Mouse (Mus musculus): Measurements from ENCODE around the gene Tmem132d.

Gene Tmem132d

DNA sequence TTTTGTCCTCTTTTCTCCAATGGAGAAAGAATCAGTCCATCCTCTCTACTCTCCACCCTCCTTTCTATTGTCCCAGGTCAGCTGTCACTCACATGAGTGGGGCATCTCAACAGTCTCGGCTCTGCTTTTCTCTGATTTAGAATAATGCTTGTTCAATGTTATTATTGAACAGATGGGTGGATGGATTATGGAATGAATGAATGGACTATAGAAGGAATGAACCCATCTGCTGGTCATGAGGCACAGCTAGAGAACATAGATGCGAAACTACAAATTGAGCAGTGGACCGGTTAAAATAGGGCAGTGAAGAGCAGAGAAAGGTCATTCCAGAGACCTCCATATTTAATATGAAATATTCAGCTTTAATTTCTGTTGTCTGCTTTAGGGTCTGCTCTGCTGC is 514.5 kb downstream of the Tmem132d start:
- no peak for DNase-seq

DNA sequence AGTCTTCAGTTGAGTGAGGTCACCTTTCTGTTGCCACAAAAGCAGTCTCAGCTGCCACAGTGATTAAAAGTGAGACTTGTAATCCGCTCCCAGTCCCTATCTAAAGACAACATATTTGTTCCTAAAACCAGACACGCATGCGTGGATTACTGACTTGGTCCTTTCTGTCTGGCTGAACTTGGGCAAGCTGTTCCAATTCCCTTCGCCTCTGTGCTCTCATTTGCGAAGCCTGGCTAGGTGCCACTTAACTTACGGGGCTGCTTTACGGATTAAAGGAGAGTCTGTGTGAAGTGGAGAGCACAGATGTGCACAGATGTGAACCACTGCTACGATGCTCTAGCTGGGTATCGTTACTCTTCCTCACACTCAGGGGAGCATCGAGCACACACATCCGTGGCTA is 518.7 kb downstream of the Tmem132d start:
- DNase-seq: no peak

DNA sequence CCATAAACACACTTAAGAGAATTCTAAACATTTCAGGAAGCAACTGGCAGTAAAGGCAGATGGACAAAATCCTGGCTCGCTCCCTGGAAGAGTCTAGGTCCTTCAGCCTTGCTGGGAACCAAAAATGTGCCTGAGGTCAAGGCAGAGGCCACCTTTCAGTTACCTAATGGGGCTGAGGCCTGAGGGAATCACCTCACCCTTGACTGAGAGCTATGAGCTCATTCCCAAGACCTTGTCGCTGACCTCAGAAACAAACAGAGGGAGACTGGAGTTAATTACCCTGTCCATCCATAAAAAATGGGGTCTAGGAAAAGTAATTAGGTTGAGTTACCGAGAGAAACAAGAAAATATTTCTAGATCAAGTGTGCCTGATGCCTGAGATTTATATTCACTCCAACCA is 521.3 kb downstream of the Tmem132d start:
- DNase-seq: no peak

DNA sequence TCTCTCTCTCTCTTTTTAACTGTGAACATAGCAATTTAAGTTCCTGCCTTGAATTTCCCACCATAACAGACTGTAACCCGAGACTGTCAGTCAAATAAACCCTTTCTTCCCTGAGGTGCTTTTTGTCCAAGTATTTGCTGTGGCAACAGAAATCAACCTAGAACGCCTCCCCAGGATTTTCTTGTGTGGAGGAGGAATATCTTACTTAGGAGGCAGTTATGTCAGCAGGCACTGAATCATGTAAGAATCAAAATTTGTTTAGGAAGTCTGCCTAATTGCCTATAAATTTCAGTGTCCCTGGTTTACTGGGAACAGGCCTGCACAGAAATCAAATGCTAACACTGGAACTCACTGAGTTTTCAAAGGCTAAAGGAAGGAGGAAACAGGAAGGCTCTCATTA is 522.5 kb downstream of the Tmem132d start:
- DNase-seq: no peak

DNA sequence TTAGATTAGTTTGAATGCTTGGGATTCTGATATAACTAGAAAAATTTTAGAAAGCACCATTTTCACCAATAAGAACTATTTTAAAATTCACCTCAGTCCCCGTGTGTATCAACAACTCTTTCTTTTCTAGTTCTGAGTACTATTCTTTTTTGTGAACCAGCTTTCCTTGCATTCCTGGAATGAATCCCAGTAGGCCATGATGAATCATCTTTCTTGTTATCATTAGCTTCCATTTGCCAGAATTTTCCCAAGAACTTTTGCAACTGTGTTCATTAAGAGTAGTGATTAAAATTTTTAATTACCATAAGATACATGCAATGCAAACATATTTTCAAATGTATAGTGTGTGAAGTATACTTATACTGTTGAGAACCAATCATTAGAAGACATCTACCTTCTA is 537.7 kb downstream of the Tmem132d start:
- no peak for DNase-seq

DNA sequence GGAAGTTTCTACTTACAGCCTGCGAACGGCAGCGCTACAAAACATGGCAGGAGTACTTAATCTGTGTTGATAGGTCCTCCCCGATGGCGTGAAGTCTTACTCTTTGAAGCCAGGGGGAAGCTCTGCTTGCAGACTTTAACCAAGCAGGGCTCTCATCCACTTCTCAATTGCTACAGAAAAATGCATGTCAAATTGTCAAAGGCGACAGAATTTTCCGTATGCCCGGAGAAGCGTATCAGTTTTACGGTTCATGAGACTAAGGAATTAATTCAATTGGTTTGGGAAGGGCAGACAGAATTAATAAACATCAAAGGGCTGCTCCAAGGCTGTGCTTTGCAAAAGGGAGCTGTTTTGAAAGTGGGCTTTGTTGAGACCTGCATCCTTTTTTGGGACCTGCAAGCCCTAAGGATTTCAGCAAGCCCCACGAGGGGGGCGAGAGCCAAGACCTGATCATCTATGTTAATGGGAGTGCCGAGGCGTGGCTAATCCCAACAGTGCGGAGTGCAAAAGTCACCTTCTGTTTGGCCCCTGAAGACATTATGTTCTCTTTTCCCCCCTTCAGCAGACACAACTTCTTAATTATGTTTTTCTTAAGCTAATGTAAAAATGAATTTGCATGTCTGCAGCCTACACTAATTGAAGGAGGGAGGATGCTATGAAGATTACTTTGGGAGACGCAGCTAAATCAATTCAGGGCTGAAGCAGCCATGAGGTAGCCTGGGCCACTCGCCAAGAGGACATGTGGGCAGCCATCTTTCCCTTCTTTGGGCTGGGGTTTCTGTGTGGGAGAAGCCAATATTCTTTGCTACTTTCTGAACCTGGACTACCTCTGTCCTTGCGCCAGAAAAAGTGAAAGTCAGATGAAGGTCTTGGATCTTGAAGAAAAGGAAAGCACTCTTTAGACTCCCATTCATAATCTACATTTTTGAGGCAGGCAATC is 547.0 kb downstream of the Tmem132d start:
- DNase-seq: no peak

DNA sequence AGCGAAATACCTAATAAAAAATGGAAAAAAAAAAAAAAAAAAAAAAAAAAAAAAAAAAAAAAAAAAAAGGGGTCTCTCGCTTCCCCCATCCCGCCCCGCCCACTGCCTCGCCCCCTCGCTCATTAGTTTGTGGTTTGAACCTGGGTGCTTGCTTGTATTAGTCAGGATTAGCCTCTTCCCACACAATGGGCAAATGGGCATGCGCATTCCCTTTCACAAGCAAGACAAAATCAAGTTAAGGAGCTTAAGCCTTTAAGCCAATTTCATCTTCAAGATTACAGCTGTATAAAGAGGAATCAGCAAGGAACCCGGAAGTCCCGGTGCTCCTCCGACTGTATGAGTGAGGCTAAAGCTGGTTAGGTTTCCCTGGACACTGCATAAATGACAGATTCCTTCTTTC is 549.9 kb downstream of the Tmem132d start:
- DNase-seq: no peak

DNA sequence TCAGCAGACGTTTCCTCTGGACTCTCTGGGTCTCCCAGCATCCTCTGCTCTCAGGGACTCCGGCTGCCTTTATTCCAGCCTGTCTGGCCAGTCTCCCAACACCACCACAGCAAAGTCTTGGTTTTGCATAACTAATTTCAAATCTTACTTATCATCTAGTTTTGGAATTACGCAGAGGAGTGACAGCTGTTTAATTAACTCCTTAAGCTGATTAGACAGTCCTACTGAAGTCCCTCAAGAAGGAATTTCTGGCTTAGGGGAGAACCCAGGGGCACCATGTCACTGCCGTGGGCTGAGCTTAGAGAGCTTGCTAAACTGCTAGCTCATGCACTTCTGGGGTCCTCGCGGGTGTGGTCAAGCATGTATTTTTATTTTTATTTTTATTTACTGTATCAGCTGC is 558.4 kb downstream of the Tmem132d start:
- no peak for DNase-seq

DNA sequence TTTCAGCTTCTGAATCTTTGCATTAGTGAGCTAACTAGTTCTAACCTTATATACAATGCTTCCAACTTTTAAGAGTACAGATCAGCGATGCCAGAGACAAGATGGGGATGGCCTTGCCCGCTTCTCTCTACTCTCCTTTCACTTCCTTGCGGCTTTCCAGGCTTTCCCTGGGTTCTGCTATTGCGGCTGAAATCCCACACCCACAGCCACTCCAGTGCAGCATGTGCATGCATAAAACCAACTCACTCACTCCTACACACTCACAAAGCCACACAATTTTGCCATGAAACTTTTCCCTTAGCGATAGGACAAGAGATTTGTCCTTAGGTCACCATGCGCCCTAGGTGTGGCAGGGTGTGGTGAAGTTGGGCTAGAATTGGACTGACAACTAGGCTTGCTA is 567.7 kb downstream of the Tmem132d start:
- no peak for DNase-seq

DNA sequence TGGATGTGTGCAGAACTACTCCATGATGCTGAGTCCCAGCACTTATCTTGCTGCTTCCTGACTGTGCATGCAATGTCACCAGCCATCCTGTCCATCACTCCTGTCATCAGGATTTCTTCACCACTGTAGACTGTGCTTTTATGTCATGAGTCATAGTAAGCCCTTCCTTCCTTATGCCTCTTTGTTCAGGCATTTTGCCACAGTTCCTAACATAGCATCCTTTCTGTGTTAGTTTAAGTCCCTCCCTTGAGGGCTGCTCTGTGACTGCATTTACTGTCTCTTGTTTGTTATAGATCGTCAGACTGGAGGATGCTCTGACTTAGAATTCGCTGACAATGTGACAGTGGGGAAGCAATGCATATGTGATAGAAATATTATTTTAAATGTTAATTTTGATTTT is 573.2 kb downstream of the Tmem132d start:
- DNase-seq: no peak

DNA sequence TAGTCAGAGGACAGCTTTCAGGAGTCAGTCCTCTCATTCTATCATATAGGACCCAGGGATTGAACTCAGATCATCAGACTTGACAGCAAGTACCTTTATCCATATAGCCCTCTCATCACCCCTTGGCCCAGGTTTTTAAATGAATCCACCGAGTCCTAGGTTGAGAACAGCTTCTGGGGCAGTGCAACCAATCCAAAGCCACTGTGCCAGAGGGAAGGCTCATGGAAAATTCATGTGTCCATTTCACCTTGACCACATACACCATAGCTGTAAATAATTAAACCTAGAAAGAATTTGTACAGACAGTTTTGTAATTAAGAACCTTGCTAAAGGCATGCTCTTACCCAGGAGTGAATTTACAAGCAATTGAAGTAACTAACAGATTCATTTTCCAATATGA is 580.6 kb downstream of the Tmem132d start:
- DNase-seq: no peak

DNA sequence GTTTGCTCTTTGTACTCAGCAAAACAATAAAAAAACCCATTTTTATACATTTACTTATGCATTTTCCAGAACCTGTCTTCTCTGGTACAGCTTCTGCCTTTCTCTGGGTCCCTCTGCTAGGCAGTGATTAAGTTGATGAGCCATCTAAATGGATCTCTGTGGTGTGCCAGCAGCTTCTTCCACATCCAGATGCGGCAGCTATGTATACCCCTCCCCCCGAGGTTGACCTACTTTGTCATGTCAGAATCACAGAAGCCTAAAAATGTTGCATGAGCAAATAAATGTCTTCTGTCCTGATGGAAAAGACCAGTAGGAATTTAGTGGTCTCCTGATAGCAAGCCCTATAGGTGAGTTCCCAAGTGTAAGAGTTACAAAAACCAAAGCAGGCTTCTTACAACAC is 601.1 kb downstream of the Tmem132d start:
- DNase-seq: no peak

DNA sequence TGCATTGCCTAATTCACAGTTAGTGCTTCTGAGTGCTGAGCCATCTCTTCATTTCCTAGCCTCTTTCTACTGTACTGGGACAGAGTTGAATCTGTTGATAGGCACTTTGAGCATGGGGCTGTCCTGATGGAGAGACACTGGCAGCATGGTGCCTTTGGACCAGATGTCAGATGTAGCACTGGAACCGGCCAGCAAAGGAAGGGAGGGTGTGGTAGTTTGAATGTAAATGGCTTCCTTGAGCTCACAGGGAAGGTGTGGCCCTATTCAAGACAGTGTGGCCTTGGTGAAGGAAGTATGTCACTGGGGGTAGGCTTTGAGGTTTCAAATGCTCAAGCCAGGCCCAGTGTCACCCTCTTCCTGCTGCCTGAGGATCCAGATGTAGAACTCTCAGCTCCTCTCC is 602.0 kb downstream of the Tmem132d start:
- DNase-seq: no peak

DNA sequence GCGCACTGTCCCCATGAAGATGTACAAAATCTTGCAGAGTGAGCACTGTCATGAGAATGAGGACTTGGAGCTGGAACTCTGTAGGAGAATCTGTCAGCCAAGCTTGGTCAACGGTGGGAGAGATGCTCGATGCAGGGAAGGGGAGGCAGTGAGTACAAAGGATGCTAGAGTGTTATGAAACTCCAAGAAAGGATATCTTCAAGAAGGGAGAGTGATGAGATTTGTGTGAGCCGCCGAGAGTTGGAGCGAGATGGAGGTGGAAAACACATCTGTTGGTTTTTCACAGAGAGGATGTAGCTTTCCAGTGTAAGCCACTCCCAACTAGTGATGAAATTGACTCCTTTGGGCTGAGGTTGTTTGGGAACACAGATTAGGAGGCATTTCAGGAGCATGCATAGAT is 604.1 kb downstream of the Tmem132d start:
- DNase-seq: no peak

DNA sequence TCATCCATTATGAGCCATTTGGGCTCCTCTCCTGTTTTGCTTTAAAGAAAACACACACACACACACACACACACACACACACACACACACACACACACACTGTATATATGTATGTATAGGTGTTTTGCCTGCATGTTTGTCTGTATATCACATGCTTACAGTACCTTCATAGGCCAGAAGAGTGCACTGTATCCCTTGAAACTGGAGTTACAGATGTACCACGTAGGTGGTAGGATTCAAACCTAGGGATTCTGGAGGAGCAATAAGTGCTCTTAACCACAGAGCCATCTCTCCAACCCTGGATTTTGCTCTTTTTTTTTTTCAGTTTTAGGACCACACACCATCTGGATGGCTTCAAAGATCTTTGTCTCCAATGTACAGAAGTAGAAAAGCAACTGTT is 610.9 kb downstream of the Tmem132d start:
- no peak for DNase-seq

DNA sequence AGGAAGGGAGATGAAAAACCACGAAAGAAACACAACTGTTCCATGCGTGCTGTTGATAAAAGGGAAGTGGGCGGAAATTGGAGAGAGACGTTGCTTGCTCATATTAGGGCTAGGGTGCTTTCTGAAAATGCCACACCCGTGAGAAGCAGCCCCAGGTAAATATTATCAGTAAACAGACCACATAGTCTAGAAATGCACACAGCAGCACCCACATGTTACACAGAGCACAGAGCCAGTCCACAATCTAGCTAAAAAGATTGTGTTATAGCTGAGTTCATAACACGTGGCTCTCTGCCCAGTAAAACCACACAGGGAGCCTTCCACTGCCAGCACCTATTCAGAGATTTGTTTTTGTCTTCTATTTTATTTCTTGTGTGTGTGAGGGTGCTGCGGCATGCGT is 617.6 kb downstream of the Tmem132d start:
- DNase-seq: no peak

DNA sequence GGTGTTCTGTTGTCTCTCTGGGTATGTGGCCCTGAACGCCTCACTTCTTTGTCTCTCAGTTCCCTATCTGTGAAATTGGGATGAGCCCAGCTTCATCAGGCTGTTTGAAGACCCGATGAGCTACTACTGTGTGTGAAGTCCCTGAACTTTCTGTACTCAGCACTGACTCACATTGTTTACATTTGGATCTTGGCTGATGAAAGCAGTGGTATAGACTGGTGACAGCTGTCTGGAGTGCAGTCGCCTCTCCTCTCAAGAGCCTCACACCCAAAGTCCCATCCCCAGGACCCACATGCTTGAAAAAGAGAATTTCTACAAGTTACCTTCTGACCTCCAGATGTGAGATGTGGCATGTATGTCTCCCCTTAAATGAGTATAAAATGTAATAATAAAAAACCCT is 625.5 kb downstream of the Tmem132d start:
- DNase-seq: no peak

DNA sequence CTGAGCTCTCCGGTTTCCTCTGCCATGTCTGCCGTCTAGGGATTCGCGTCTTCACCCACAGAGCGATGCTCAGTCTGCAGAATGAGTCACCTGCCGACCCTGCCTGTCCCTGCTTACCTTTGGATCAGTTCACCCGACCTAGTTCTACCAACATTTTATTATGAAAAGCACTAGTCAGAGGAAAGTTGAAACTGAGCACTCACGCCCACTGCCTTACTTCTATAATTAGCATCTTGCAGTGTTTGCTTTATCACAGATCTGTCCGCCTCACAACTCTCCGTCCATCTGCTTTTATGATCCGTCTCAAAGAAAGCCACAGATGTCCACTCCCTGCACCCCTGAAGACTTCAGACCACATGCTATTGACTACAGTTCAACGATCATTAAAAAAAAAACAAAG is 626.0 kb downstream of the Tmem132d start:
- no peak for DNase-seq

DNA sequence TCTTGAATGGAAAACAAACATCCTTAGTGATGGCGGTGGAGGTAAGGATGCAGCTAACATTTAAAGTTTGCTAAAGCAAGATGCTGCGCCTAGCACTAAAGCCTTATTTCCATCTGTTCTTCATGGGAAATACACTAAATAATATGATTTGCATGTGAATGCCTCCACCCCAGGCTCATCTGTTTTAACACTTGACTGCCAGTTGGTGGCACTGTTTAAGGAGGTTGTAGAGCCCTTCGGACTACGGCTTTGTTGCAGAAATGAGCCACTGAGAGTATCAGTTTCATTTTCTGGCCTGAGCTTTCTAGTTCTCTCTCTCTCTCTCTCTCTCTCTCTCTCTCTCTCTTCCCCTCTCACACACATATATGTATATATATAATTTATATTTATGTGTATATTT is 632.0 kb downstream of the Tmem132d start:
- no peak for DNase-seq

DNA sequence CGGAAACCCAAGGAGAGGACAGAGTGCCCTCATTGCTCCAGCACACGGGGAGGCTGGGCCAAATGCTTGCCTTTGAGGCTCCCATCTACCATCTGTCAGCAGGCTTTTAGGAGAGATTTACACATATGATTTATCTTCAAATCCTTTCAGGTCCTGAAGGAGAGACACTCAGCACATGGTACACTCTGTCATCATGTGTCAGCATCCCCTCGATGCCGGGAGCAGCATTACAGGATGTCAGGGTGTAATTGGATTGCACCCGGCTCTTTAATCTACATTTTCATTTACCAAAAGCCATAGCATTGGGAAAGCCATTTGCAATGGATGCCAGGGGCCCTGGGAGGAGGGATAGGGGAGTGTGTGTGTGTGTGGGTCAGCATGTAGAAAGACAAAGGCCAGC is 651.7 kb downstream of the Tmem132d start:
- DNase-seq: no peak

DNA sequence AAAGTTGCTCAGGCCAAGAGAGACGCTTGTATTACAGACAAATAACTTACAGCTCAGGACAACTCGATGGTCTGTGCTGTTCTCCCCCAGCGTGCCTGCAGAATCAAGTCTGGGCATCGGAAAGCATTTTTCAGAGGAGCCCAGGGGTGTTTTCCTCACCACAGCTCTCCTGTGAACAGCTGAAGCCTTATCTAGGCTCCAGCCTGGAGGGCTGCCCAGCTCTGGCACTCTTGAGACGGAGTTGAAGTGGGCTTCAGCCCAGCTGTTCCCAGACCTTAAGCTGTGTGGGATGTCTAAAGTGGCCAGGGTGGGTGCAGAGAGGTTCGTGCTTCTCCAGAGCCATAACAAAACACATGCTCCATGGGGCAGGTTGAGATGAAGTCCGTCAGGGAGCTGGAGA is 657.1 kb downstream of the Tmem132d start:
- no peak for DNase-seq

DNA sequence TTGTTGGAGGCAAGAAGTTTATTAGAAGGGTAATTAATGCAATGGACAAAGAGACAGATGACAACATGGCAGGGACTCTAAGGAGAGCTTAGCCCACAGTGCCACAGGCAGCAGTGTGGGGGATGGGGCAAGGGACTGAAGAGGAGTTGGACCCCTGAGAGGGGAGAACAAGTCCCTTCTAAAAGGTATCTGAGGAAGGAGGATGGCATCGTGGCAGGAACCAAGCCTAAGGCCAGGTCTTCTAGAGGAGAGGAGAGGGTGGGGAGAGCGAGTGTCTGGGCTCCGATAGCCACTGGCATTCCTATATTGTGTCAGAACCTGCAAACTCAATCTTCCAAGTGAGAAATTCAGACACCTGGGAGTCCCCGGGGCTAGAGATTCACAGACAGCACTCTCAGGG is 674.3 kb downstream of the Tmem132d start:
- DNase-seq: no peak

DNA sequence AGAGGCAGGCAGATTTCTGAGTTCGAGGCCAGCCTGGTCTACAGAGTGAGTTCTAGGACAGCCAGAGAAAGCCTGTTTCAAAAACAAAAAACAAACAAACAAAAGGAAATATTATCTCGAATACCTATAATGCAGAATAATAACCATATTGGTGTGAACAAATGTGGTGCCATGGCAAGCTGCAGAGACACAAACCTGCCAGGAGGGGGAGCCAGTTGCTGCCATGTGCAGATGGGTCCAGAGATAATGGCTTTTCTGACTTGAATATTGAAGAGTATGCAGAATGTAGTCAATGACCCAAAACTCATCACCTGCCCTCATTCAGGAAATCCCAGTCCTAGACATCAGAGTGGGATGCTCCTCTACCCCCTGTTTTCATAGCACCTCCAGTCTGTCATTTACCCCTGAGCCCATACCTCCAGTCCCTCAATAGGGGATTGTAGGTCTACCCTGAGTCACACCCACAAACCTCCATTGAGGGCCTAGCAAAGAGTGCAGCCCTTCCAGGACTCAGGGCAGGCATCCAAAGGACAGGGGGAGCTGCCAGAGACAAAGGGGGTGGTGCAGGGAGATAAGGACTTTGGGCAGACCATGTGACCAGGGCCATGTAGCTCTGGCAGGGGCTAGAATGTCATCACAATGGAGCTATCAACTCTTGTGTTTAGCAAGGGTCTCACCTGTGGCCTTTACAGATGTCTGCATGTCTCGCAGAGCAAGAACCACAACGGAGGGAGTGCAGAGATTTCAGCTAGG is 676.0 kb downstream of the Tmem132d start:
- no peak for DNase-seq

DNA sequence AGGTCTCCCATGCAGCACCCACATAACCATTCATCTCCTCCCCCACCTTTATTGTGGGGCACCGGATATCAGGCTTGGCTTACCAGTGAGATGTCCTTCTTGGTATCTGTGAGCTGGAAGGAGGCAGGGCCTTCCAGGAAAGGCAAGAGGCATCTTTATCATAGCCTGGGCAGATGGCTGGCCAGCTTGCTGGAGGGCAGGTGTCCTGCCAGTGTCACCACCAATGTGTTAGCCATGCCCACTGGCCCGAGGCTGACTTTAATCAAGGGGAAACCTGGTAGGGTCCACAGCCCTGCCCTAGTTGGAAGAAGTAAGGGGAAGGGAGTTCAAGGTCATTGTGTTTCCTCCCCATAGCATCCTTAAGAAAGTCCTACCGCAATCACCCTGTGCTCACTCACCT is 676.9 kb downstream of the Tmem132d start:
- no peak for DNase-seq

Data from cerebellum, adult 11-12 months (tissue).